Mouse (Mus musculus) embryonic facial prominence, embryonic 15.5 days (tissue): ENCODE results near the gene Uvrag. TPM values are rescaled to one million over a fixed set of nuclear protein-coding genes. Genes with fewer than 3 reads are reported as not detected.

Experiments used
- ATAC-seq: fragments of 200-750 bp; cut with Nextera tagmentation; 2 replicates; pipeline ENCODE4 v1.8.0; 2017; ENCODE audit warnings: low read depth, moderate TSS enrichment; ENCODE audit not compliant: insufficient number of reproducible peaks, low FRiP score, low TSS enrichment
- H3K27ac ChIP-seq: fragments of 300-500 bp; sonication (generic); replicated peaks from 2 replicates; pipeline ENCODE4 v1.5.1; 2015; ENCODE audit warnings: mild to moderate bottlenecking, inconsistent platforms
- H3K27me3 ChIP-seq: fragments of 300-500 bp; sonication (generic); 2 replicates; pipeline ENCODE4 v1.6.1; 2015; ENCODE audit warnings: inconsistent platforms
- H3K36me3 ChIP-seq: fragments of 300-500 bp; sonication (generic); 2 replicates; pipeline ENCODE4 v1.6.1; 2015; ENCODE audit warnings: mild to moderate bottlenecking, inconsistent platforms
- H3K4me1 ChIP-seq: fragments of 300-500 bp; sonication (generic); 2 replicates; pipeline ENCODE4 v1.6.1; 2015; ENCODE audit warnings: inconsistent platforms
- H3K4me2 ChIP-seq: fragments of 300-500 bp; sonication (generic); replicated peaks from 2 replicates; pipeline ENCODE4 v1.6.1; 2015; ENCODE audit warnings: mild to moderate bottlenecking, inconsistent platforms
- H3K4me3 ChIP-seq: fragments of 300-500 bp; sonication (generic); replicated peaks from 2 replicates; pipeline ENCODE4 v1.5.1; 2015; ENCODE audit warnings: mild to moderate bottlenecking, inconsistent platforms
- H3K9ac ChIP-seq: fragments of 300-500 bp; sonication (generic); 2 replicates; pipeline ENCODE4 v1.6.1; 2015; ENCODE audit warnings: inconsistent platforms
- H3K9me3 ChIP-seq: fragments of 300-500 bp; sonication (generic); replicated peaks from 2 replicates; pipeline ENCODE4 v1.6.1; 2016; ENCODE audit warnings: inconsistent platforms
- WGBS: fragments of 180-500 bp; shearing (Covaris S2); methylation state at CpG from one replicate; pipeline ENCODE4 v1.1.7; 2015; 5-methylcytosine and 5-hydroxymethylcytosine counted together
- polyA plus RNA-seq: library from polyadenylated mRNA; unstranded; fragments of >200 nt; fragmentation: Nextera tagmentation; extraction: Ambion mirVana; gene quantifications from 2 replicates; pipeline ENCODE4 v1.2.1, GENCODE M21; 2015

Uvrag gene
- polyA plus RNA-seq, 1 experiment from 2014 or later = 18.9 TPM

GRCm38 (mm10) chr7:99021277-99021676, 119.7 kb downstream of the Uvrag start:
- 59% methylated on average over 4 of the region's 4 CpGs for WGBS
- ATAC-seq = no peak
- H3K4me1 ChIP-seq = 0 out of 2 replicates have a peak, but pooled peaks cover 15% of the 10 kb centered on the region
- H3K4me2 ChIP-seq = no peak overlapping the region
- H3K36me3 ChIP-seq = no peaks in the 10 kb centered on the region
- no peaks in the 10 kb centered on the region for H3K9me3 ChIP-seq
- no peak overlapping the region for H3K9ac ChIP-seq
- H3K4me3 ChIP-seq = no peak overlapping the region
- H3K27ac ChIP-seq = no peak overlapping the region
- H3K27me3 ChIP-seq = no peaks in the 10 kb centered on the region

DNA sequence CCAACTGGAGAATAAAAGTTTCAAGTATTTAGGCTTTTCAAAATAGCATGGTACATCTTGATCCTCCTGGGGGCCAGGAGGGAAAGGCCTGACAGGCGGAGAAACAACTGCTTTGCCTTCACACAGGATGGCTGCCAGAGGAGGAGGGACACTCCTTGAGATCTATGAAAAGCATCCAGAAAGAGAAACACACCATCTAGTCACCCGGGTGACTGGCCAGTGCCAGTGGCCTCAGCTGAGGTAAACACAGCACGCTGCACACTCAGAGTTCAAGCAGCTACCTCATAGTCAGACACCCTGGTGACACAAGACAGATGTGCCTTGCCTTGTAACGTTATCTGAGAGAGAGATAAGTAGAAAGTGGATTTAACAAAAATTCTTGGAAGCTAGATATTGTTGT, 120.6 kb downstream of the Uvrag start:
- Histone ChIP-seq H3K27ac (no peak overlapping the region), H3K4me2 (no peak overlapping the region)
- no peak for ATAC-seq

GRCm38 (mm10) chr7:99017224-99017844, 123.6 kb downstream of the Uvrag start:
- Histone ChIP-seq H3K27me3 (no peaks in the 10 kb centered on the region), H3K9ac (no peak overlapping the region), H3K9me3 (no peaks in the 10 kb centered on the region), H3K4me3 (no peak overlapping the region), H3K27ac (no peak overlapping the region), H3K4me2 (no peak overlapping the region), H3K36me3 (no peaks in the 10 kb centered on the region), H3K4me1 (peaks cover 17% of the 10 kb centered on the region; the same call in 1 of the 2 replicates)
- no peak for ATAC-seq
- 62% methylated on average over 2 of the region's 2 CpGs for WGBS

More for the DNA sequence above, 120.6 kb downstream of the Uvrag start:
- WGBS = 49% methylated on average over 4 of the region's 4 CpGs
- no peak overlapping the region for H3K4me3 ChIP-seq
- H3K9me3 ChIP-seq = no peaks in the 10 kb centered on the region
- H3K4me1 ChIP-seq = peaks cover 17% of the 10 kb centered on the region; the same call in 1 of the 2 replicates
- no peak overlapping the region for H3K9ac ChIP-seq
- H3K27me3 ChIP-seq = no peaks in the 10 kb centered on the region
- H3K36me3 ChIP-seq = no peaks in the 10 kb centered on the region

GRCm38 (mm10) chr7:99015914-99016313, 125.0 kb downstream of the Uvrag start:
- 66% methylated on average over 8 of the region's 8 CpGs for WGBS
- H3K9ac ChIP-seq = no peak overlapping the region
- no peak overlapping the region for H3K27ac ChIP-seq
- H3K4me3 ChIP-seq = no peak overlapping the region
- H3K27me3 ChIP-seq = no peaks in the 10 kb centered on the region
- H3K36me3 ChIP-seq = no peaks in the 10 kb centered on the region
- no peak for ATAC-seq
- H3K9me3 ChIP-seq = no peaks in the 10 kb centered on the region
- no peak overlapping the region for H3K4me2 ChIP-seq
- peaks cover 15% of the 10 kb centered on the region; the same call in 1 of the 2 replicates for H3K4me1 ChIP-seq

- no peak for ATAC-seq
- Histone ChIP-seq H3K4me1 (peaks cover 12% of the 10 kb centered on the region; the same call in 1 of the 2 replicates), H3K36me3 (no peaks in the 10 kb centered on the region), H3K27ac (no peak overlapping the region), H3K9me3 (no peaks in the 10 kb centered on the region), H3K27me3 (no peaks in the 10 kb centered on the region), H3K4me3 (no peak overlapping the region), H3K9ac (no peak overlapping the region), H3K4me2 (no peak overlapping the region)
- whole genome bisulfite sequencing = 59% methylated on average over 17 of the region's 17 CpGs
Measured at GRCm38 (mm10) chr7:99015419-99015818, 125.5 kb downstream of the Uvrag start.

DNA sequence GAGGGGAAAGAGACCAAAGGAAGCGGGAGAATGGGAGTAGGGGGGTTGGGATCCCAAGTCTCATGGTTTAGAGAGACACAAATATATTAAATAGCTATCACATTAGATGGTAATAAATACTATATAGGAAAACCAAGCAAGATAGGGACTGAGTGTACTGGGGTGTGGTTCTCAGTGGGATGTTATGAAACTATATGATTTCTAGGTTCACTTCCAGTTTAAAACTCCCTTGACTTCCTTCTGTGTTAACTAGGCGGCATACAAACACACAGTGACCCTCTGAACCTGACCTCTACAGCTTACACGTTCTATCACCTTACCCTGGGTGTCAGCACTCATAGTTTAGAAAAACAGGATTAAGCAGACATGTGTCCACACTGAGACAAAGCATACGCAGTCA, 126.3 kb downstream of the Uvrag start:
- 74% methylated on average over 4 of the region's 4 CpGs for WGBS
- no peaks in the 10 kb centered on the region for H3K27me3 ChIP-seq
- H3K4me3 ChIP-seq = no peak overlapping the region
- no peaks in the 10 kb centered on the region for H3K9me3 ChIP-seq
- H3K4me2 ChIP-seq = no peak overlapping the region
- H3K27ac ChIP-seq = no peak overlapping the region
- H3K4me1 ChIP-seq = peaks cover 7% of the 10 kb centered on the region; the same call in 1 of the 2 replicates
- ATAC-seq = no peak
- H3K9ac ChIP-seq = no peak overlapping the region
- H3K36me3 ChIP-seq = no peaks in the 10 kb centered on the region

DNA sequence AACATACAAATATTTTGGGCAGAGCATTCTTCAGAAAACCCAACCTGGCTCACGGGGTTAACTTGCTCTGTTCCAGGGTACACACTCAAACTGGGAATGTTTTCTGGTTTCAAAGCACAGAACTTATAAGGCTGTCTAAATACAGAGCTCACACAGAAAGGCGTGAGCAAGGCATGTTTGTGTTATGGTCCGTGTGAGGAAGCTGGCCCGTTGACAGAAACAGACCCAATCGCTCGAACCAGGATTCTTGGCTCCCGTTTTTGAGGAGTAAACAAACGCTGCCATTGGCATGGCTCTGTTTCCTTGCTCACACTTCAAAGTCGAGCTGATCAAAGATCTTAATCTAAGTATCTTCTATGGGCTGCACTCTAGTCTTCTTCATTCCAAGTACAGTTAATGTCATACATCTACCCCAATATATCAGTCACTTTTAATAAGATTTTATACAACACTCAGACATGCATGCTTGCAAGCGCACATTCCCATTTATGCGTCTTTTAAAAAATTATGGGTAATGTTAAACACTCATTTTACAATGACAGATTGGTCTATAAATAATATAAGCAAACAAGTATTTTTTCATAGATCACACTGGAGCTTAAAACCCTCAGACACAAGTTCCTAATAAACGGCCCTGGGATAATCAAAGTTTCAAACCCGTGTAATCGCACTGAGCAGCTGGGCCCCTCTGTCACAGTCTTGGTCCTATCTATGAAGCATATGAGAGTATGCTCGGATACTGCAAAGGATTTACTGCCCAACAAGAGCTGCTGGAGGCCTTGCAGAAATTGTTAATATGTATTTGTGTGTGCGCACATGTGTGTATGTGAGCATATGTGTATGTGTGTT, 133.2 kb downstream of the Uvrag start:
- H3K9ac ChIP-seq = no peak overlapping the region
- ATAC-seq = no peak
- no peaks in the 10 kb centered on the region for H3K36me3 ChIP-seq
- H3K27ac ChIP-seq = no peak overlapping the region
- no peaks in the 10 kb centered on the region for H3K4me1 ChIP-seq
- H3K4me2 ChIP-seq = no peak overlapping the region
- H3K4me3 ChIP-seq = no peak overlapping the region
- no peaks in the 10 kb centered on the region for H3K9me3 ChIP-seq
- no peaks in the 10 kb centered on the region for H3K27me3 ChIP-seq
- WGBS = 63% methylated on average over 16 of the region's 16 CpGs

DNA sequence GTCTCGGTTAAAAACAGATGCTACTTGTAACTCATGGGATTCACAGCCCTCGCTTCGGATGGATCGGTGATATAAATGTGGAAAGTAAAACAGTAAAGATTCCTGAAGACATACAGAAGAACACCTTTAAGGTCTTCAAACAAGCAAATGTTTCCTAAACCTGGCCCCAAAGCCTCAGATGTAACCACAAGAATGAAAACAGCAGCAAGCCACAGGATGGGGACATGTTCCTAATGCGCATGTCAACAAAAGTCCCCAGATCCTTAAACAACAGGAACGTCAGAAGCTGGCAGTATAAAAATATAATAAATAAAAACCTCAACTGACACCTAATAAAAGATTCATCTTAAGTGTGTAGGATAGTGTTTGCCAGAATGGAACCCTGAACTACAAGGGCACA, 137.7 kb downstream of the Uvrag start:
- no peak for ATAC-seq
- no peak overlapping the region for H3K9ac ChIP-seq
- no peaks in the 10 kb centered on the region for H3K9me3 ChIP-seq
- no peak overlapping the region for H3K27ac ChIP-seq
- no peaks in the 10 kb centered on the region; the same call in 1 of the 2 replicates for H3K4me1 ChIP-seq
- no peaks in the 10 kb centered on the region for H3K36me3 ChIP-seq
- WGBS = 82% methylated on average over 6 of the region's 6 CpGs
- H3K4me3 ChIP-seq = no peak overlapping the region
- no peak overlapping the region for H3K4me2 ChIP-seq
- H3K27me3 ChIP-seq = no peaks in the 10 kb centered on the region

- peaks cover 22% of the 10 kb centered on the region for H3K4me1 ChIP-seq
- ATAC-seq = no peak
- no peak overlapping the region for H3K9ac ChIP-seq
- H3K9me3 ChIP-seq = no peaks in the 10 kb centered on the region
- H3K4me2 ChIP-seq = no peak overlapping the region
- H3K27ac ChIP-seq = no peak overlapping the region
- H3K4me3 ChIP-seq = no peak overlapping the region
- no peaks in the 10 kb centered on the region for H3K27me3 ChIP-seq
- no peaks in the 10 kb centered on the region for H3K36me3 ChIP-seq
Measured at GRCm38 (mm10) chr7:98998722-98999121, 142.2 kb downstream of the Uvrag start.

- H3K27me3 ChIP-seq = no peaks in the 10 kb centered on the region
- peak overlapping the region; percentile 58; the same call in 1 of the 2 replicates for H3K27ac ChIP-seq
- H3K4me3 ChIP-seq = no peak overlapping the region
- no peak overlapping the region for H3K9ac ChIP-seq
- no peak for ATAC-seq
- no peaks in the 10 kb centered on the region for H3K36me3 ChIP-seq
- no peaks in the 10 kb centered on the region for H3K9me3 ChIP-seq
- H3K4me1 ChIP-seq = peaks cover 25% of the 10 kb centered on the region
- 64% methylated on average over 7 of the region's 7 CpGs for WGBS
- H3K4me2 ChIP-seq = no peak overlapping the region
Measured at GRCm38 (mm10) chr7:98997760-98998159, 143.2 kb downstream of the Uvrag start.

DNA sequence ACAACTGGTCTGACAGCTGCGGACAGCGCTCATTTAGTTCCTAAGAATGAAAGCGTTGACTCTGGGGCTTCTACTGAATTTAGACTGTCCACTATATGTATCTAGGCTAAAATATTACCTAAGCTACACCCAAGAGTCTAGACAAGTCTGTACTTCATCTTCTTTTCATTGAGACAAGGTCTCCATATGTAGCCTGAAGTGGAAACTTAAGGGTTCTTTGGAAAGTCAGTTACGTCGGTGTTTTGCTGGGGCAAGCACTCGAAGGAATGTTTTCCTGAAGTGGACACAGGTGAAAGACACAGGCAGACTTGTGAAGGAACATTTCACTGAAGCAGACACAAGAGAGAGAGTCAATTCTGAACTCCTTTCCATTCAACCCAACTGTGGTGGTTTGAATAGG, 144.2 kb downstream of the Uvrag start:
- Histone ChIP-seq H3K9ac (no peak overlapping the region), H3K36me3 (no peaks in the 10 kb centered on the region), H3K4me1 (peaks cover 27% of the 10 kb centered on the region), H3K9me3 (no peaks in the 10 kb centered on the region), H3K27ac (peak overlapping the region; percentile 51; the same call in 1 of the 2 replicates), H3K4me2 (no peak overlapping the region), H3K4me3 (no peak overlapping the region), H3K27me3 (no peaks in the 10 kb centered on the region)
- no peak for ATAC-seq
- WGBS = 88% methylated on average over 6 of the region's 6 CpGs
